Mouse (Mus musculus) activated CD4-positive, CD25-positive, alpha-beta regulatory T cell, adult 9 weeks (primary cell): Measurements from ENCODE around the gene Sfmbt2. TPM values are rescaled to one million over a fixed set of nuclear protein-coding genes. Genes with fewer than 3 reads are reported as not detected.

Source experiments
- polyA plus RNA-seq: library from polyadenylated mRNA; unstranded; fragments of 100-300 nt; shearing (Covaris generic); gene quantifications from one replicate; pipeline ENCODE4 v1.2.1, GENCODE M21; 2017

The Sfmbt2 gene
- 5.1 TPM for polyA plus RNA-seq

GRCm38 (mm10) chr2:10370176-10370575, at the start of gene Sfmbt2:
Gene Sfmbt2, plus strand, starts transcription at chr2:10370510.

Other genes starting within 250 kb of the Sfmbt2 start
- not detected for gene Itih2, start 239.1 kb upstream of the Sfmbt2 start, polyA plus RNA-seq
- 22.0 TPM for gene Itih5, start 216.9 kb upstream of the Sfmbt2 start, polyA plus RNA-seq